Mouse (Mus musculus): ENCODE measurements around the gene Casr. TPM values are rescaled to one million over a fixed set of nuclear protein-coding genes. Genes with fewer than 3 reads are reported as not detected.

Casr gene
- total RNA-seq, 2 experiments from 2014 or later, result 0.14 to 0.16 TPM

DNA sequence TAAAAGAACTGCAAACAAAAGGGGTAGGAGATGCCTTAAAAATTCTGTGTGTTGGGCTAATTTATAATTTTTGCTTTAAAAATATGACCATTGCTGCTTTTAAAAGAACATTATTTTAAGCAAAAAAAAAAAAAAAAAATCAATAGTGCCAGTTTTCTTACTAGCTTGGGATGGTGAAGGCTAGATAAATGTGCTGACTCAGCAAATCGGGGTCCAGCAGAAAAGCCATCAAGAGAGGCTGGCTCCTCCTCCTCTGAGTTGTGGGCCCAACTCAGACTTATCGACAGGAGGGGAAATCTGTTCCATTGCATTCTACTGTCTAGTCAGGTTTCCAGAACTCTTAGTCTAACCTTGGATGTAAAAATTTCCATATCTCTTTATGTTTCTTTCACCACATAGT, 45.6 kb downstream of the Casr start:
- no peak for DNase-seq

DNA sequence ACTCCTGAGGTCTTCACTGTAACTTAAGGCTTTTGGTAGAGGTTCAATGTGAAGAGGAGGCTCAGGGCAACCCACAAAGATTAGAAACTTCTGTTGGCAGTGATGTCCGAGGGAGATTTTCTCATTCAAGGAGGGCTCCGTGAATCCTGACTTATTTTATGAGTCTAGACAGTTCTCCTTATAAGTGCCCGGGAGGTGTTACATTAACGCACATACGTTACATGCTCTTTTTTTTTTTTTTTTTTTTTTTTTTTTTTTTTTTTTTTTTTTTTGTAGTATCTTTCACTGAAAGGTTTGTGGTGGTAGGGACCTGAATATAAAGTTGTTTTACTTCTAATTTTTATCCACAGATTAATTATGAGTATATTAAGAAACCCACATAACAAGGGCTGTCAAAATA, 54.6 kb downstream of the Casr start:
- no peak for DNase-seq

DNA sequence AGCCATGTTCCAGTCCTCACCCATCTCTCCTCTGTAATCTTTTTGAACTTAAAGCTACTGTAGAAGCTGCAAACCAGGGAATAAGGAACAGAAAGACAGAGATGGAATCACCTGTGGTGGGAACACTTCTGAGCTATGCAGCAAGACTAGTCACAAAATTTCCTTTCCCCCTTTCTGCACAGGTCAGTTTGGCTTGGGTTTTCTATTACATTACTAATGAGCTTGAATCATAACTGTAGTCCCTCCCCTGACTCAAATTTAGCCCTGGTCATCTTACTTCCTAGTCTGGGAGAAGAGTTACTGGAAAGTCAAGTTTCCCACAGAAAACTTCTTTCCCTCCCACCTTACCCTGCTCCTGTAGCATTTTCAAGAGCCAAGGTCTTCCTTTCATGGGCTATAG, 55.1 kb downstream of the Casr start:
- DNase-seq, result no peak

DNA sequence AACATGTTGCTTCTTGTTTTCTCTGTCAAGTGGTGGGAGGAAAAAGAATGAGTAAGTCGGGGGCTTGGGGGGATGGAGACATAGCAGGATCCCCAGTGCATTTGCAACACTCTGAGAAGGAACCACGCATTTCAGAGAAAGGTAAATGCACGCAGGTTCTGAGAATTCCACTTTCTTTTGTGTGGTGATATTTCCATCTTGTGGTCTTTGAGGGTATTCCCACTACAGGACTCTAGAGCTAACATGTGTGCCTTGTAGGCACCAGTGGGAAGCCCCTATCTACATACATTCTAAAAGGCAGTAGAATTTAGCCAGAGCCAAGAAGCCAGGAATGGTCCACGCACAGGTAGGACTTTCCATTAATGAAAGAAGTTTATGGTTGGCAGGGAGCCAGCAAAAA, 56.0 kb downstream of the Casr start:
- DNase-seq, result no peak

DNA sequence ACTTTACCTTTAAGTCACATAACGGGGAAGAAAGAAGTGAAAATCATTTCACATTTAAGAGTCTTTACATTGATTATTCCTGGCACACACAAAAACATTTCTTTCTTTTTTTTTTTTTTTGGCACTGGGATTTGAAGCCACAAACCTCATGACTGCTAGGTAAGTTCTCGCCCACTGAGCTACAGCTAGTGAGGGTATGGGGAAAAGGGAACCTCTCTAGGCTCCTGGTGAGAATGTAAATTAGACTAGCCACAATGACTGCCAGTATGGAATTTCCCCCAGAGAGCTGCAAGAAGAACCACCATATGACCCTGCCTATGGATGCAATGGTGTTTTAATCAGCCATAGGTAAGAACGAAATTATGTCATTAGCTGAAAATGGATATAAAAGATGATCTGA, 56.8 kb downstream of the Casr start:
- no peak for DNase-seq

DNA sequence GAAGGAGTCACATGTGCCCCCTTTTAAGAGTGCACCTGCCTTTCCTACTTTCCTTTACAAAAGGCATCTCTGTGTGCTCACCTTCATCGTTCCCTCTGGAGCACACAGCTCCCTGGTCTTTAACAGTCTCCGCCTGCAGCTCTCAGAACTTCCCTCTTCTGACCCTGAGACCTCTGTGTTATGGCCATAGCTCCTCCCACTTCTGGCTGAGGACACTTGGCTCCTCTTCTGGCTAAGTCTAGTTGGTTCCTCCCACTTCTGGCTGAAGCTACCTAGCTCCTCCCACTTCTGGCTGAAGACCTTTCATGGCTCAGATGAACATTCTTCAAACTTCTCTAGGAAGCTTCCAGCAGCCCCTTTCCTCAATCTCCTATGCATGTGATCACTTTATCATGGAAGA, 59.7 kb downstream of the Casr start:
- no peak for DNase-seq

DNA sequence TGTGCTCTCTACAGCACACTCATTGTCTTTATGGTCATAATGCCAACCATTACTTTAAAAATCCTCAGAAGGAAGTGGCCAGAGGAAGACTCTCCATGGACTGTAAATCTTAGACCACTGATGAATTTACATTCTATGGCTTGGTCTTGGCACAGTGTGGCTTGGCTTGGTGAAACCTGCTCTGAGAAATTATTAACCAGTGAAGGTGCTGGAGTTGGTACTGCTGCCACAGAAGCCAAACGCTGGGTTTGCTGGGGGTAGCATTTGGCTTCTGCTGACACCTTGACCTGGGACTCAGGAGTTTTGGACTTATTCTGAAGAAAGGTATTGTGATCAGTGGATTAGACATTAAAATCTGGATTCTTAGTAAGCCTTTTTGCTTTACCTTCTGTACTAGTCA, 69.5 kb downstream of the Casr start:
- DNase-seq, result no peak

DNA sequence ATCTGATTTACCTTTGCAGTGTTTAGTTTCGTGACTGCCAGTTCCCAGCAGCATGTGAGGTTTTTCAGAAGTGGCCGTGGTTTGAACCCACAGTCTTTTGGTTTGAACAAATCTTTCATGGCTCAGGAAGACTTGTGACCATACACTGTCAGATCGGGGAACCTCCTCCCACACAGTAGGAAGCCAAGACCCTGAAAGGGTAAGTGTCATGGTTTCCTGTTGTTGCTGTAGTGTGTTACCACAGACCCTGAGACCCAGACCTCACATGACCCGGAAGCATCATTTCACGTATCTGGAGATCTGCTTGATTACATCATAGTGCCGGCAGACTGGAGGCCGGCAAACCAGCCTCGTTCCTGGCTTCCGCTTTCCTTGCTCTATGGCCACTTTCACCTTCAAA, 85.1 kb downstream of the Casr start:
- DNase-seq, result no peak

DNA sequence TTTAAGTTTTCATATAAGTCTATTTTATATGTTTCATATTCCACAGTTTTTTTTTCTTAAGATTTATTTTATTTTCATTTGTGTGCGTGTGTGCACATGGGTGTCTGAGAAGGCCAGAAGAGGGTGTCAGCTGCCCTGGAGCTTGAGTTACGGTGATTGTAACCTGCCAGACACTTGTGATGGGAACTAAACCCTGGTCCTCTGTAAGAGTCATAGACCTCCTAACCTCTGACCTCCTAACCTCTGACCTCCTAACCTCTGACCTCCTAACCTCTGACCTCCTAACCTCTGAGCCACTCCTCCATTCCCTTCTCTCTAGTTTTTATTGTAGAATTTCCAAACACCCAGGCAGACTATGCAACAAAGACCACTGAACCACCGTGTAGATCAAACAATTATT, 86.4 kb downstream of the Casr start:
- no peak for DNase-seq

DNA sequence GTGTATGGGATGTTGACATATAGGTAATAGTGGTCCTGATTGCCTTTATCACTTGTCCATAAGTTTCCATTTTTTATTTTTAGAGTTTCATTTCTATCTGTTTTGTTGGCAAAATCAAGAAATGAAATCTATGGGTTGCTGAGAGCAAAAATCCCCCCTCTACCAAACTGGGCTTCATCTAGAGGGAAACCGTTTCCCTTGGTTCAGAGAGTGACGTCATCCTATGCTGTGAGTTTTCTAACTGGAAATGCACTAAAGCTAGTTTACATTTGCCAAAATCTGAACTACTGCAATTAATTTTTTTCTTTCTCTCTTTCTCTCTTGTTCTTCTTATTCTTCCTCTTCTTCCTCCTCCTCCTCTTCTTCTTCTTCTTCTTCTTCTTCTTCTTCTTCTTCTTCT, 87.1 kb downstream of the Casr start:
- no peak for DNase-seq

DNA sequence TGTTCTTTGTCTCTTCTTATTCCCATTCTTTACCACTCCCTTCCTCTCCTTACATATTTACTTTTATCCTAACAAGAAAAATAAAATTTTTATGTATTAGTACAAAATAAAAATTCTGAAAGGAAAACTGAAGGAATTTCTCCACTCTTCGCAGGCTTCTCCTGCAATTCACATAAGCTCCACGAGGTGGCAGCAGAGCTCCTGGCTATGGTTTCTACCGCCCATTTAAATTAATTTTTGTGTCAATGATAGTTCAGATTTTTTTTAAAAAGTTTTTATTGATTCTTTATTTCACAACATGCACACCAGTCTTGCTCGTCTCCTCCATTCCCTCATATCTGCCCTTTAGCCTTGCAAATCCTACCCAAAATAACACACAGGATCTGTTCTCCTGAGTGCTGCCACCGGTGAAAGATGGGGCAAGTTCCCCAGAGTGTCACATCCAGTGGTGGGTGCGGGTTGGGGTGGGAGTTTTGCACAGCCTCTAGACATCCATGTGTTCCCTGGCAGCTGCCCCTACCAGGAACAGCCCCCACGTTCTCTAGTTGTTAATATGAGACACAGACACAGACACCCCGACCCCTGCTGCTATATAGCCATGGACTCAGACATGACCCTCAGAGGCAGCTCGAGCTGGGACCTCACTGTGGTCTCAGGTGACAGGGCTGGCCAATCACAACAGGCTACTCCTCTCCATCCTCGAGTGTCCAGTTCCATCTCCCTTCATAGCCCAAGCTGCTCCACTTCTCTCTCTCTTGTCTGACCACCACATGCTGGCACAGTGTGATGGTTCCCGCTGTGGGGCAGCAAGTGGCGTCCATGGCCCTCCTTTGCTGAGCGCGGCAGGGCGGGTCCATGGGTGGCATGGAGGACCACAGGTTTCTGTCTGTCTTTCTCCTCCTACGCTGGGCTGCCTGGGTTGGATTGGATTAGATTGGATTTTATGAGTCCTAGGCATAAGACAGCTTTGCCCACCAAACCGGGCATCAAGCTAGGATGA, 88.4 kb downstream of the Casr start:
- DNase-seq, result peak; percentile 55

DNA sequence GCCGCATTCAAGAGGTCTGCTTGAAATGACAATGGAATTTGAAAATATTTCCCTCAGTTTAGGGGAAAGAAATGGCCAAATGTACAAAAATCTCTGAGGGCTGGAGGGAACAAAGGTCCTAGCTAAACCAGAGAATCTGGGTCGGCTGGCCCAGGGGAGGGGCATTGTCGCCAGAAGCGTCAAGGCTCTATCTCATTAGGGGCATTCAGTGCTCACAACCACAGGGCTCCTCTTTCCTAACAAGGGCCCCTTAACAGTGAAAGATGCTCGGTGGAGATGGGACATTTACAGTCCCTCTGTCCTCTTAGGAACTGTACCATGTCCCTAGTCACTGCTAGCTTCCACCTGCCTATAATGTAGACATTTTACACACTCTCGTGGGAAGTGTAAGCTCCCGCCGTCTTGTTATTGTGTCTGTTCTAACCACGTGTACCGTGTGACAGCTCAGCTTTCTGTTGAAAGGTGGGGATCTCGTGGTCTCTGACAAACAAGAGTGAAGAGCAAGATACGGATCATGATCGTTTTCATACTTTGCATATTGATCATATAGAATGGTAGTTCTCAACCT, 90.8 kb downstream of the Casr start:
- no peak for DNase-seq

DNA sequence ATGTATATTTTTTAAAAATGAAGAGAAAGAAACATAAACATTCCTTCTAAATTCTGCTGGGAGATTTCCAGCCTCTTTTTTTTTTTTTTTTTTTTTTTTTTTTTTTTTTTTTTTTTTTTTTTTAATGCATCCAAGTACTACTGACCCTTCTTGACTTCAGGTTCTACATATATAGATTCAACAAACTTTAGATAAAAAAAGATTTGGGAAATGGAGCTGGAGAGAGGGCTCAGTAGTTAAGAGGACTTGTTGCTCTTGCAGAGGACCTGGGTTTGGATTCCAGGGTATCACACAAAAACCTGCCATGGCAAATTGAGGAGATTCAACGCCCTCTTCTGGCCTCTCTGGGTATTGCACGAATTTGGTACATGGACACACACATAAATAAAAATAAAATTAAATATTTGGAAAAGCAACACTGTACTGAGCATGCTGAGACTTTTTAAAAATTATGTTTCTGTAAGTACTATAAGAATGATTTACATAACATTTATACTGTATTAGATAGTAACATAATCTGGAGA, 91.9 kb downstream of the Casr start:
- DNase-seq, result no peak

DNA sequence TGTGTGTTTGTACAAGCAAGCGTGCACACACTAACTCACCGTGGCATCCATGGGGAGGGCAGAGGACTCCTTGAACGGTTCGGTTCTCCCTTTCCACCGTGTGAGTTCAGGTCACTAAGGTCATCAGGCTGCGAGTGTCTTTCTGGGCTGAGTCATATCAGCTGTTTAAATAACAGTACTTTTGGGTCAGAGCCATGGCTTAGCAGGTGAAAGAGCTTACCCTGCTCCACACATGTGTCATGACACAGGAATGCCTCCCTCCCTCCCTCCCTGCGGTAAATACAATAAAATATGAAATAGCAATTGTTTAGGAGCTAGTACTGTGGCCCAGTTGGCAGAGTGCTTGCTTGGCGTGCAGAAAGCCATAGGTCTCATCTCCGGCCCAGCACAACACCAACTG, 92.6 kb downstream of the Casr start:
- DNase-seq, result no peak

DNA sequence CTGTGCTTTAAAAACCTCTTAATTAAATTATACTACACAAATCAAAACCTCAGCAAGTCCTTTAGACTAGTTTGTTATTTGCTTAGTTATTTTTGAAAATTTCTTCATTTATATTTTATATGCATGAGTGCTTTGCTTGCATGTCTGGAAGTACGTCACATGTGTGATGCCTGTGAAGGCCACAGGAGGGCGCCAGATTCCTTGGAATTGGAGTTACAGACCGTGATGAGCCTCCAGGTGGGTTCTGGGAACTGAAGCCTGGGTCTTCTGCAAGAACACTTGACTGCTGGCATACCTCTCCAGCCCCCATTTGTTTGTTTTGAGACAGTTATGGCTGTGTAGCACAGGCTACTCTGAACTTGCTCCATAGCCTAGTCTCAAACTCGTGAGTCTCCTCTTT, 93.1 kb downstream of the Casr start:
- no peak for DNase-seq

DNA sequence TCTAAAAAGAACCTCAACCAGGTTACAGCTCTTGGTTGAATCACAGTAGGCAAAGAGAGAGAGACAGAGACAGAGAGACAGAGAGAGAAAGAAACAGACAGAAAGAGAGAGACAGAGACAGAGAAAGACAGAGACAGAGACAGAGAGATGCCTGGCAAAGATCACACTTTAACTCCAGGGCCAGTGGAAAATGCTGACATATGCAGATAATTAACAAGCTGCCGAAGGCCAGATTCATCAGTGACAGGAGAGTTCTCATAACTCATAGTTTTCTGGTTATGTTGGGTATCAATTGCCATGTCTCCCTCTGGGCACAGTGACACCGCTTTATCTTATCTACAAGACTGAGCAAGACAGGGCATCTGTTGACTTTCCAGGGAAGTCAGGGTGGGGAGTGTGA, 94.0 kb downstream of the Casr start:
- no peak for DNase-seq

DNA sequence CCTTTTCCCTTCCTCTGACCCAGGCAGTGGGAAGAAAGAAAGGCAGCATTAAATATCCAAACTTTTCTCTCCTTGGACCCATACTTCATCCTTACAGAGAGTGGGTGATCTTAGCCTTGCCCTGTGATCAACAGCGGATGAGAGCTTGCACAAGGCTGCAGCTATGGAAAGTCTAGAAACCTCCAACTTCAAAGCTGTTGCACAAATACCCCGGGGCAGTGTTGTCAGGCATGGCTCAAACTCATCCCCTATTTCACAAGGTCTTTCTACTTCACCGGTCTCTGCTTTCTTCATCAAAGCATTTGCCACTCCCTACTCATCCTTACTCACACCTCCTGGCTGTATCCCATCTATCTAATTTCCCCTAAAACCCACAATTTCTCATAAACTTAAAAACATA, 96.5 kb downstream of the Casr start:
- no peak for DNase-seq

DNA sequence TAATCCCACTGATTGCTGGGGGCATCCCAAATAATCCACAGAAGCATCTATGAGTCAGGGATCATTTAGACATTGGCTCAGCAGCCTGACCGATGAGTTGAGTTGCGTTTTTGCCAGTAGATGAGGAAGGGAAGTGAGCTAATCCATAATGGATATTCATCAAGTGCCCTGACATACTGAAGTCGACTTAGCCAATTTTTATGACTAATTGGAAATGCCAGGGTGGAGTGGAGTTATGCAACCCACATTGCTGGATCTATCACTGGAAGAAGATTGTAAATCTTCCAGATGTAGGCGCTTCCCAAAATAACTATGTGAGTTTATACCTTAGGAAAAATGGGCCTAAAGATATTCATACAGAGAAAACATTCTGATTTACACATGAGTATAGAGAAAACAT, 97.9 kb downstream of the Casr start:
- DNase-seq, result no peak

DNA sequence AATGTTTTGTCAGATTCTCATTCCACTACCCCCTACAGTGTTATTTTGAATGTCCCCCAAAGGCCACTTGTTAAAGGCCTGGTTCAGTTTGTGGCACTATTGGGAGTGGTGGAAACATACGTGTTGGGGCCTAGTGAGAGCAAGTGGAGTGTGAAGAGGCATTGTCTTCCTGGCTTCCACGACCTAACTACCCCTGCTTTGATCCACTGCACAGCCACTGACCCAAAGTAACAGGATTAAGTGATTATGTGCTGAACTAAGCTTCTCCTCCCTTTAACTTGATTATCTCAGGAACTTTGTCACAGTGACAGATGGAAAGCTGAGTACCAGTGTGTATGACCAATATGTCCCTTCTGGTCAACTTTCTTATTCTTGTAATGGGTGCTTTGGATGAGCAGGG, 101.5 kb downstream of the Casr start:
- no peak for DNase-seq

DNA sequence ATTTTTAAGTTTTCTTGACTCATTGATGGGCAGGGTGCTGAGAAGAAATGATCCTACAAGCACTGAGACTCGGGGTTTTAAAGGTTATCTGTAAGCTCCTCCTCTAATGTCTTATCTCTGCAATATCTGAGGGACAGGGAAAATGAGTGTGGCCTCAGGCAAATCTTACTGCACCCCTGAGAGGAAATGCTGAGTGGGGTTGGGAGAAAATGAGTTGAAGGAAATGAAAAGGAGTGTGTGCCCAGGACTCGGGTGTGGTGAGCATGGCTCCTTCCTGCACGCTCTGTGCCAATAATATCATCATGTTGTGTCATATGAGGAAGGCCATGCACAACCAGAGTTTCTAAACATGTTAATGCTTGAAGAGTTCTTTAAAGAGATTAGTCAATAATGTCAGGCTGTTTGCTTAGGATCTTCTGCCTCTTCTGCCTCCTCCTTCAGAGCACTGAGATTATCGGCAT, 106.6 kb downstream of the Casr start, which contains the start of gene Stfa3:
Gene Stfa3 (minus strand): TSS at position 51 of the 461 bp plus-strand sequence.
- no peak for DNase-seq
